Mouse (Mus musculus) duodenum, adult 2 months (tissue): Measurements from ENCODE around the gene Dirc2. TPM values are rescaled to one million over a fixed set of nuclear protein-coding genes. Genes with fewer than 3 reads are reported as not detected.

Source experiments
- polyA plus RNA-seq: library from polyadenylated mRNA; depleted of rRNA; stranded (reverse); fragments of >200 nt; gene quantifications from 2 replicates; pipeline ENCODE4 v1.2.3, GENCODE M21; 2012; ENCODE audit warnings: low replicate concordance; rRNA removed

Gene Dirc2
- polyA plus RNA-seq = 16.6 and 46.4 TPM in 2 replicates

GRCm38 (mm10) chr16:35768785-35769642, at the start of gene Dirc2:
Gene Dirc2 (minus strand): TSS chr16:35769356.

GRCm38 (mm10) chr16:35769878-35770657, 912 bp upstream of the Dirc2 start, which contains the start of gene Hspbap1:
Gene Hspbap1 (plus strand): TSS chr16:35770375.

Other genes starting within 250 kb of the Dirc2 start
- 0.68 and 1.9 TPM in 2 replicates for gene Sema5b, start 228.2 kb downstream of the Dirc2 start, polyA plus RNA-seq
- 3.2 TPM in 2 replicates for gene Hspbap1, start 1.0 kb upstream of the Dirc2 start, polyA plus RNA-seq
- 3.1 and 7.2 TPM in 2 replicates for gene Parp14, start 102.2 kb upstream of the Dirc2 start, polyA plus RNA-seq
- gene Parp9, start 169.1 kb upstream of the Dirc2 start, polyA plus RNA-seq = 4.0 and 4.8 TPM in 2 replicates
- gene Dtx3l, start 169.8 kb upstream of the Dirc2 start, polyA plus RNA-seq = 4.6 and 6.7 TPM in 2 replicates
- 1.0 and 1.8 TPM in 2 replicates for gene Kpna1, start 209.4 kb upstream of the Dirc2 start, polyA plus RNA-seq